Mouse (Mus musculus) c-Kit-positive CD71-positive TER-119-positive erythroid progenitor cells, embryonic 14.5 days (primary cell): ENCODE measurements around the gene Ppie.
A peak's percentile ranks its signal among the peaks of the same experiment; 100 is the strongest.
"Not testable (repeated sequence)": the region's sequence is repeated elsewhere in the genome, so short reads cannot be mapped to it uniquely, and the experiment has no call there.

Experiments used
- DNase-seq: peaks from one replicate; pipeline ENCODE4 v3.0.0-alpha.2; 2013; ENCODE audit warnings: low spot score

Ppie gene

DNA sequence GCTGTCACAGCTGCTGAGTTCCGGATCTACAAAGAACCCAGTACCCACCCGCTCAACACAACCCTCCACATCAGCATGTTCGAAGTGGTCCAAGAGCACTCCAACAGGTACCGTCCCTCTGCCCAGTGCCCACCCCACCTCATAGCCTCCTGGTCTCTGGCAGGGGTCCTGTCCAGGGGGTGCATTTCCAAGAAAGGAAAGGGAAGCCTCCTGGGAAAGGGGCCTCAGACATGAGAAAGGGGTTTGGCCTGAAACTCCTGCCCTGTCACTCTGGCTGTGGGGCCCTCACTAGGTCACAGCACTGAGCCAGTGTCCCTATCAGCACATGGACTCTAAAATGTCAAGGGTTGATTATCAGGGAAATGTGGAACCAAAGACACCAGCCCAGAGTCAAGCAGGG lies 25.1 kb downstream of the Ppie start:
- not testable (repeated sequence) for DNase-seq

DNA sequence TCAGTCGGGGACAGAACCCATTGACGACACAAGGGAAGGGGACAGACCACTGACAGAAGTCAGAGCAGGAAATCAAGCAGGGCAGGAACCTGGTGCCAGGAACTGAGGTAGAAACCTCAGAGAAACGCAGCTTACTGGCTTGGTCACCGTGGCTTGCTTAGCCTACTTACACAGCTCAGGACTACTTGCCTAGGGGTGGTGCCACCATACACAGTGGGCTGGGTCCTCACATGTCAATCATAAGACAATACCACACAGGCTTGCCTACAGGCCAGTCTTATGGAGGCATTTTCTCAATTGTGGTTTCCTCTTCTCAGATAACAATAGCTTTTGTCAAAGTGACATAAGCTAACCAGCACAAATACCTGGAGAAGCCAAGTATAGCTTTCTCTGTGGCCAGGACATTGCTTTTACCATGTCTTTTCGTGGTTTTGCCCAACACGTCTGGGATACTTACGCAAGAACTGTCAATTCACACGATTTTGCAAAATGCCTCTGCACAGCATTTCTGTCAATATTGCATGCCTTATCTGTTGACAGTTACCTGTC lies 27.5 kb downstream of the Ppie start:
- DNase-seq: no peak

DNA sequence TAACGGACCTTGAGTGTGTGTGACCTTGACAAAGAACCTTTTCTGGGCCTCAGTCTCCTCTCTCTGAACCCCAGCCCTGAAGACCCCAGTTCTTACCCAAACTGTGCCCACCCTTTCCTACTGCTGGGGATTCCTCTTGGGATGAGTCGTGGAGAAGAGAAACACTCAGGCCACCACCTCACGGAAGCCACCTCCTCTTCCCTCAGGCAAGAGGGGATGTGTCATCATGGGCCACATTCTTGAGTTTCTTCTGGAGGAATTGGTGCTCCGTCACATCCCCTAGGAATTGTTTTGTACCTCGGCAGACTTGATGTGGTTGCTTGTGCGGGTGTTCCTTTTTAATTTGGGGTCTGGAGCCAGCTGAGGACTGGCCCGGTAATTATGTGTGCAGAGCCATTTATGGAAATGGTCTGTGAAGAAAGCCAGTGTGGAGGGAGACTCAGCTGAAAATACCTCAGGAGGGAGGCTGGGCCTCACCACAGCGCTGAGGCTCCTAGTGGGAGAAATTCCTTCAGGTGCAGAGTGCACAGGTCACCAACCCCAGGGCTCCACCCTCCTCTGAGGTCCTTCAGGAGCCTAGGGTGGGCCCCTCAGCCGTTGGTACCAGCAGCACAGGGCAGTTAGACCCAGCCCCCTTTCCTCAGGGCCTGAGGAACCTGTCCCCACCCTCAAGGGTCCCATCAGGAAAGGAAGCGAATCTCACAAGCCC lies 28.3 kb downstream of the Ppie start:
- DNase-seq: not testable (repeated sequence)

DNA sequence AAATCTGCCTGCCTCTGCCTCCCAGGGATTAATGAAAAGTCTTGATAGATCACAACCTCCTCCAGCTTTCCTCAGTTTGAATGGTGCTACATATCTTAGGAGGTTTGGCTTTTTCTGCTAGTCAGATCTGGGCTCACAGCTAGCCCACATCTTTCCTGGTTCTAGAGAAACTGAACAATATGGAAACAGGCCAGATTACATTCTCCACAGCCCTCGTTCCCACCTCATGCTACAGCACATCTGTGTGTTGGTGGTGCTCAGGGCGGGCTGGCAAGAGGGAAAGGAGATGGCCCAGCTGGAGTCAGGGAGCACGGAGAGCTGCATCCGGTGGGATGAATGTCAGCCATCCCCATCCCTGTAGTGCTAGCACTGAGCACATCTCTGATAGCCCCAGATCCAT lies 29.0 kb downstream of the Ppie start:
- DNase-seq: no peak

DNA sequence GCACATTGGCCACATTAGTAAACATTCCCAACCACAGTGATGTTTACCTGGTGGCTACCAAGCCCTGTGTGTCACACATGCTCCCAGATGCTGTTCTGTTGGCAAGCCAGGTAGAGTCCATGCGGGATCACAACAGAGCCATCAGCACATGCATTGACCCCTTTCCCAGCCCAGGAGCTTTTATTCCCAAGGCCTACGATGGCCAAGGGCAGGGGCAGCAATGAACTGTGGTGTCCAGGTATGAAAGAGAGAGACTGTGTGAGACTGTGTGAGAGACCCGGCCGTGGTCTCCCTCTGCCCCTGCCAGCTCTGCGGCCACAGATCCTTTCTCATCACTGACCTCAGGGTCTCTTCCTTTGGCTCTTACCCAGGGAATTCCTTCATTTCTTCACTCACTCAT lies 31.7 kb downstream of the Ppie start:
- DNase-seq: no peak

DNA sequence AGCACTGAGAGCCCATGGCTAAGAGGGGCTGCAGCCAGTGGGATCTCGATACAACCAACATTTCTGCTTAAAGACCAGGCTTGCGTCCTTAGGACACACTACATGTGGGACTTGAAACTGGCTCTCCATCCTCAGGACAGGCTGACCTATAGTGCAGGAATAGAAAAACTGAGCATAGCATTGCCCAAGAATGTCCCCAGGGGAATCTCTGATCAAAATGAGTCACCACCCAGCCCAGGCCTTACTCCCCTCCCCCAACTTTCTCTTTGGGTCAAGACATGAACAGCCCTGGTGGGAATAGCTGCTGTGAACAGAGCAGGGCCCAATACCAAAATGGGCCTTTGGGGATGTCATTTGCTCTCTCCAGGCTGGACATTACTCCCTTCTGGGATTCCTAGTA lies 32.9 kb downstream of the Ppie start:
- DNase-seq: no peak

DNA sequence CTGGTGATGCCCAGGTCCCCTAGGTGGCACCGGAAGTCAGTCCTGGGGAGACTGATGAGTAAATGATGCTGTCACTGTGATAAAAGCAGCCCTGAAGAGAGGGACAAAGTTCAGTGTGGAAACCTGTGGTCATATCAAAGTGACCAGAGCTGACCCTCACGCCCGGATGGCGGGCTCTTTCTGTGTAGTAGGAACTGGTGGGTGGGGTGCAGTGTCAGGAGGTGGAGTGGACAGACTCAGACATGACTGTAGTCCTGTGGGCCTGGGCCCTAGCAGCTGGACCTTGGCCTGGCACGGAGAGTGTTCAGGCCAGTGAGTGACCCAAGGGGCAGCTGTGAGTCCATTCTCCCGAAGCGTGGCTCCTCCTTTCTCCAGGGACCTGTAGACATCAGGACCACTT lies 33.8 kb downstream of the Ppie start:
- not testable (repeated sequence) for DNase-seq

DNA sequence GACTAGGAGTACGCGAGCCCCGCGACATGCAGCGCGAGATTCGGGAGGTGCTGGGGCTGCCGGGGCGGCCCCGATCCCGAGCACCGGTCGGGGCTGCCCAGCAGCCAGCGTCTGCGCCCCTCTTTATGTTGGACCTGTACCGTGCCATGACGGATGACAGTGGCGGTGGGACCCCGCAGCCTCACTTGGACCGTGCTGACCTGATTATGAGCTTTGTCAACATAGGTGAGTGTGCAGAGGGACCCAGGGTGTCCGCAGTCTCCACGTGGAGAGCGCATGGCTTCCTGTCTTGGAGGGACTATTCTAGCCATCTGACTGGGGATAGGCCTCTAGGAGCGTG lies 34.3 kb downstream of the Ppie start:
- no peak for DNase-seq

DNA sequence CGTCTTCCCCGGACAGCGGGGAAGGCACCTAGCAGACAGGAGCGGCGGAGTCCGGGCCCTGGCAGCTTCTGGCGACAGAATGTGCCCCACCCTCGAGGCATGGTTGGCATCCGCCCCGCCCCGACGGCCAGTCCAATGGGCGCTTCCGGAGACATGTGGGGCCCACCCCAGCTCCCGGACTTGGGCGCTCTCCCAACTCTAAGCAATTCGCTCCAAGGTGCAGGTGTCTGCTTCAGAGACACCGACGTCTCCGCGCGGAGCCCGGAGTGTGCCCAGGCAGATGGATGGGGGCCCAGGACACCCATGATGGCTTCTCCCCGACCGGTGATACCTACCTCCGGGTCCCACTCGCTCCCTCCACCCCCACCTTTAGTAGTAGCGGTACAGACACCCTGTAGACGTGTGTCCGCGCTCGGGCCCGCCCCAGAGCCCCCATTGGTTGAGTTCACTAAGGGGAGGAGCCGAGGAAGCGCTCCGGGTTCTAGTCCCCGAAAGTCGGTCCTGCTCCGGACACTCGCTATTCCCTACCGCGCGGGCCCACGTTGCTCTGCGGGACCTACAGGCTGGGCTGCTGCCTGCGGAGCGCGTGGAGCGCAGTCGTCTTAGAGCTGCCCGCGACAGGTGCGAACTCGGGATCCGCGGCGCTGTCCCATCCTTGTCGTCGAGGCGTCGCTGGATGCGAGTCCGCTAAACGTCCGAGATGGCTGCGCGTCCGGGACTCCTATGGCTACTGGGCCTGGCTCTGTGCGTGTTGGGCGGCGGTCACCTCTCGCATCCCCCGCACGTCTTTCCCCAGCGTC lies 34.9 kb downstream of the Ppie start, which contains the start of gene Bmp8b:
TSS of gene Bmp8b (plus strand) at position 515 of the 800 bp plus-strand sequence.
- DNase-seq: no peak

DNA sequence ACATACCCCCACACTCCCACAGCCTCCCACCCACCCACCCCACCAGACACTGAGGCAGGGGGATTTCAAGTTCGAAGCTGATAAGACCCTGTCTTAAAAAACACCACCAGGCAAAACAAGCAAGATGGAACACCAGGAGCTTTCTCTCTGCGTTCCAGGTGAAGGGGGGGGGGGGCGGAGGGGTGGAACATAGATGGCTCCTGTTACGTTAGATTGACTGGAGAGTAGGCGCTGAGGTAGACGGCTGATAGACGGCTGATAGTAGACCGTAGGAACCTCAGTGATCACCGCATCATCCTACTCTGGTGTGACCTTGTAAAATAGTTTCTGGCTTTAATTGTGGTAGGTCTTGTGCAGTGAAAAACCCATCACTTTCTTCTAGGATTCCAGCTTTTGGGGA lies 45.9 kb downstream of the Ppie start:
- DNase-seq: no peak

DNA sequence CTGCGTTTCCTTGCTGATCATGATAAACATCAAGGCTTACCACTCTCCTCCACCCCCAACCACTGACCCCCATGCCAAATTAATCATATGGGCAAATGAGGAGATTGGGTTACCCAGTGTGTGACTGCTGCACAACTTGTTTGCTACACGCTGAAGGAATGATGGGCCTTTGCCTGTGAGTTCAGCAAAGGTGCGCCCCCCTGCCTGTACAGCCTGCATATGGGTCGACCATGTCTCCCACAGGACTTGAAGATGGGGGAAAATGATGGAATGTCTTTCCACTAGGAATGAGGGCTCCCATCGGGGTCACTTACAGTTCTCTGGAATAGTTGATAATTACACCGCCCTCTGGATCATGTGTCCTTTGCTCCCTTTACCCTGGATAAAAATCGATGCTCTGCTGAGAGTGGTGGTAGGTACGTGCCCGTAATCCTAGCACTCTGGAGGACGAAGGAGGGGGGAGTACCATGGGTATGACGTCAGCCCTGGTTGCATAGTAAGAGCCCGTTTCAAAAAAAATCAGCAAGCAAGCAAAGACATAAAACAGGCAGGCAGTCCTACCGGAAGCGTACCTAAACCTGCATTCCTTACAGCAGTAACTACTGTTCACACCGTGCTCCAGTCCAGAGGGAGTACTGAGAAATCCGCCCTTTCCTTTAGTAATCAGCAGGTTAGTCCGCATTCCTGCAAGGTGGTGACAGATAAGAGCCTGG lies 46.5 kb downstream of the Ppie start:
- DNase-seq: no peak

DNA sequence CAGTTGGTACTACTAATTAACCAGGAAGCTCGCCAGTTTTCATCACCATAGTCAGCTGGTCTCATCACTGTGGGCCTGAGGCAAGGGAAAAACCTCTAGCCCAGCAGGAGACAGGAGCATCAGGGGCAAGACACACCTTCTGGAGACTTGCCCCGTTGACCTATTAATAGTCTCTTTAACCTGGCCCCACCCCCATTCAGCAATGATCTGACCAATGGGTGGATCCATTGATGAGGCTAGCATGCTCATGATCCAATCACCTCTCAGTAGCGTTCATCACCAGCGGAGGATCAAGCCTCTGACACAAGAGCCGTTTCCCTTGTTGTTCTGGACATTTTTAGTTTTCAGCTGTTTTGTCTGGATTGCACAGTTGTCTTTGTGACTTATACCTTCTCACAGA lies 47.1 kb downstream of the Ppie start:
- no peak for DNase-seq

DNA sequence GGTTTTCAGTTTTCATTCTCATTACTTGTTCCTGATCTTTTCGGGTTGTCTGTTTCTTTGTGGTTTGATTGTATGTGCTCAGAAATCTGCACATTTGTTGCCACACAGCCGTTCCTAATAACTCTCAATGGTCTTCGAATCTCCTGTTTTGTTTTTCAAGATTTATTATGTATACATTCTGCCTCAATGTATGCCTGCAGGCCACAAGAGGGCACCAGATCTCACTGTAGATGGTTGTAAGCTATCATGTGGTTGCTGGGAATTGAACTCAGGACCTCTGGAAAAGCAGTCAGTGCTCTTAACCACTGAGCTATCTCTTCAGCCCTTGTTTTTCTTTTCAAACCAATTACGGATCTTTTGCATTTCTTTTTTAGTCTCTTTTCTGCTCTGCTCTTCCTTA lies 53.4 kb downstream of the Ppie start:
- no peak for DNase-seq

DNA sequence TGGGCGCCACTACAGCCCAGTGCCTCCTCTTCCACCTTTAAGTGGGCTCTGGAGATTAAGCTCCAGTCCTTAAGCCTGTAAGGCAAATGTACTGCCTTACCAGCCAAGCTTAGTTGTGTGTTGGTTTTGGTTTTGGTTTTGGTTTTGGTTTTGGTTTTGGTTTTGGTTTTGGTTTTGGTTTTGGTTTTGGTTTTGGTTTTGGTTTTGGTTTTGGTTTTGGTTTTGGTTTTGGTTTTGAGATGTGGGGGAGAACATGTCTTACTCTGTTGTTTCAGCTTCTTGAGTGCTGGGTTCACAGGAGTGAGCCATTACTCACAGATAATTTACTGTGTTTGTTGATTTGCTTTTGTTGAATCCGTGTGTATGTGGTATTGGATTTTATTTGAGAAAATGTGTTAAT lies 54.5 kb downstream of the Ppie start:
- DNase-seq: no peak

DNA sequence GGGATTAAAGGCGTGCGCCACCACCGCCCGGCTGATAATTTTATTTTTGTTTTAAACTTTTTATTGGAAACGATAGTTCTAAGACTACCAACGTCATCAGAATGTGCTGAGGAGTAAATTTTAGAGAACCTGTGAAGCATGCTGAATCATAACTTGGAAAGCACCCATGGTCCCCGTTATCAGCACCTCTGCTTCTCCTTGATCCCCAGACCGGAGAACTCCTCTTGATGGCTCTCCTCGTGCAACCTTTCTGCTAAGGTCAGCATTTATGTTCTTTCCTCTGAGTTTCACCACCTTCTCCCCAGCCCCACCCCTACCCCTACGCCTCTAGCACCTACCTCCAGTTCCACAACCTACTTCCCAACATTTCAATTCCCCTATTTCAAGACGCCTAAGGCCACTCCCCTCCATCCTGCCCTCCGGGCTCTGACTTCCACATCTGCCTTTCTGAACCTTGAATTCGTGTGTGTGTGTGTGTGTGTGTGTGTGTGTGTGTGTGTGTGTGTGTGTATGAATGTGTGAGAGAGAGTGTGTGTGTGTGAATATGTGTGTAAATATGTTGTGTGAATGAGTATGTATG lies 56.3 kb downstream of the Ppie start:
- DNase-seq: no peak

DNA sequence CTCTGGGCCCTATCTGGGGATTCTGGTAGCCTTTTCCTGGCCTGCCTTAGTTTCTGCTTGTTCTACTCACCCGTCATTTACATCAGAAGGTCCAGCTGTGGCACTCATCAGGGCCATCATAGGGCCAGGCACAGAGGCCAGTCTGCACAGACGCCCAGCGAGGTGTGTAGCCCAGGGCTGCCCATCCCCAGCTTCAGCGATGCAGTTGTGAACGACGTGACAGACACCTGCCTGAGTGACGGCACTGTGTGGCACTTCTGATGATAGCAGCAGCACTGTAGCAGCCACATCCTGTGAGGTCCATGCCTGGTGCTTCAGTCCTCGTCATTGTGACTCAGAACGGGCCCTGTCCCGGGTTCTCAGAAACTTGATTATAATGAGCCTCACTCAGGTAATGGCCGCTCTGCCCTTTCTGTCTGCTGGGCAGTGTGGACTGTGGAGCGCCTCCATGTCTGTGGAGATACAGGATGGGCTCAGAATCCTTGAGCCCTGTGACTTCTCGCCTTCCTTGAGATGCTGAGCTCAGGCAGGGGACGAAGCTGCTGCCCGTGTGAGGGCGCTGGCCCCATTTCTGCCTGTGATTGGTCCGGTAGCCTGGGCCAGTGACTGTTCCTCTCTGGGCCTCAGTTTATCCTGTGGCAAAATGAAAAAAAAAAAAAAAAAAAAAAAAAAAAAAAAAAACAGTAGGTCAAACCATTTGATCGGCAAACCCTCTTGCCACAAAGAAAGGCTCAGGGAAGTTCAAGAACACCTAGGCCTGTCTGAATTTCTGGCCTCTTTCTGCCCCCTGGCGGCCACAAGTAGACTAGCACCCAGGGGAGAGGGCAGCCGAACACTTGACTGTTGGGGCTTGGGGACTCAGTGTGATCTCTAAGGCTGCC lies 57.2 kb downstream of the Ppie start:
- peak; percentile 56 for DNase-seq

DNA sequence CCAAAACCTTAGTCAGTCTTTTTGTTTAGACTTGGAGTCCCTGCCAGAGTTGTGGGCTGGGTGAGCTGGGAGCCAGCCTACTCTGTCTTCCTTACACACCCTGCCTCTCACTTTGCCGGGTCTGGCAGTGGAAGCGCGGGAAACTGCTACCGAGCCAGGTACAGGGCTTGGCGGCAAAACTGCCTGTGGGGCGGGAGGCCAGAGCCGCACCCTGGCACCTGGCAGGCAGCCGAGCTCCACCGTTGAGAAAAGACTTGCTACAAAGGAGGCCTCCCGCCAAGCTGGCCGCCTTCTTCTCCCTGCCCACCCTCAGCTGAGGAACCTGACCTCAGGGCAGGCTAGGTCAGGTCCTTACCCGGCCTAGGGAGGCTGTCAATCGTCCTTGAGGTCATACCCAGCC lies 59.0 kb downstream of the Ppie start:
- no peak for DNase-seq

DNA sequence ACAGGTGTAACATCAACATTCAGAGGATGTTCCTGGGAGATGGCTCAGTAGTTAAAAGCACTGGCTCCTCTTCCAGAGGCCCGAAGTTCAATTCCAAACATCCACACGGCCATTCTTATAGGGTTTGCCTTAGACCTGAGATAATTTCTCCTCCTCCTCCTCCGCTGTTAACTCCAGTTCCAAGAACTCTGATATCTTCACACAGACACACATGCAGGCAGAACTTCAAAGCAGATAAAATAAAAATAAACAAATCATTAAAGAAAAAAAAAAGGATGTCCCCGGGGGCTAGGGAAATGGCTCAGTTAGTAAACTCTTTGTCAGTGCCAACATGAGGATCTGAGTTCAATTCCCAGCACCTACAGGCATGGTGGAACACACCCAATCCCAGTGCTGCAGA lies 61.5 kb downstream of the Ppie start:
- DNase-seq: peak; percentile 50
